Mouse (Mus musculus): ENCODE measurements around the gene Prickle2.

DNA sequence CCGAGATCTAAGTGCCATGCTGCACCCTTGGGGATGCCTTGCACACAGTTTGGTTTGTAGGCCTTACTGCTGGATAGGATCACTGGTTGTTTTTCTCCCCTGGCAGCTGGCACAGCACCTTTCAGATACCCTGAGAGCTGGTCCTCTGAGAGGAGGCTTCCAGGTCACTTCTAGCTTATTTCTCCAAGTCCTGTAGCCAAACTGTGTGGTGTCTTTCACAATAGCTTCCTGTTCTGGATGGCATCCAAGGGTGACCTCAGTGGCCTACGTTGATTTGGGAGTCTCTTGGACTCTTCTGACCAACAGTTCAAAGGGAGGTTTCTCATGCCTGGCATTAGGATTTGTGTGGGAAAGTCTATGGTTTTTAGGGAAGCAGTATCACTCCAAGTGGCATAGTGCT, 150.3 kb downstream of the Prickle2 start:
- no peak for TF ChIP-seq TCF12 (IDR thresholded peaks at IDR 0.05; ENCODE audit: insufficient read depth, poor library complexity, severe bottlenecking)
- TF ChIP-seq USF1 (IDR thresholded peaks at IDR 0.05; ENCODE audit: low read depth), result no peak
- TF ChIP-seq POLR2A (IDR thresholded peaks at IDR 0.05; ENCODE audit: insufficient read length, low read depth), result no peak
- no peak for TF ChIP-seq MAX (IDR thresholded peaks at IDR 0.05; ENCODE audit: low read depth)
- no peak for TF ChIP-seq POLR2AphosphoS2 (IDR thresholded peaks at IDR 0.05; ENCODE audit: insufficient read length, low read depth)
- TF ChIP-seq CEBPB (IDR thresholded peaks at IDR 0.05; ENCODE audit: insufficient read depth, poor library complexity, severe bottlenecking), result no peak
